Mouse (Mus musculus): Measurements from ENCODE around the gene Wdfy1. TPM values are rescaled to one million over a fixed set of nuclear protein-coding genes. Genes with fewer than 3 reads are reported as not detected.

Gene Wdfy1
- total and polyA plus RNA-seq, 3 experiments = 30.7 to 76.7 (median 57.1) TPM

DNA sequence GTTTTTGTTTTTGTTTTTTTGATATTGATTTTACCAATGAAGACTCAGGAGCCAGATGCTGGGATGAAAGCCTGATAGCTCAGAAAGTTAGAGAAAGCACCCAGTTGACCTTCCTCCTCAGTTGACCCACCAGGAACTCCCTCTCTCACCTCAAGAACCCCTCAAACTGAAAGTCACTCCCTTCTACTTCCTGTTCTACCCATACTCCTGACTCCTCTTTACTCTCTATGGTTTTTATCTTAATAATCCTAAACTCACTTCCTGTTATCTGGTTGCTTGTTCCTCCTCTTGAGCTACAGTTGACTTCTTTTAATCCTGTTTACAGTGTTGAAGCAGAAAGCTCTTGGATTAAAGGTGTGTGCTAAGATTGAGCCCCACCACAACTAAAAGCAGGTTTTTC lies 91.9 kb downstream of the Wdfy1 start:
- ATAC-seq (ENCODE audit: extremely low read depth, insufficient number of reproducible peaks, low FRiP score, poor library complexity, severe bottlenecking) (peak; percentile 63), DNase-seq (ENCODE audit: low spot score) (peak; percentile 56)
- no peaks in the 10 kb centered on the region for H3K9me3 ChIP-seq (replicated peaks)
- TF ChIP-seq CTCF (IDR thresholded peaks at IDR 0.05; ENCODE audit: low read depth, low read length) (no peak), TAL1 (conservative IDR thresholded peaks at IDR 0.05; ENCODE audit: low read depth, low read length) (no peak), GATA1 (IDR thresholded peaks at IDR 0.05; ENCODE audit: borderline replicate concordance, low read length) (no peak), POLR2AphosphoS5 (IDR thresholded peaks at IDR 0.05; ENCODE audit: insufficient replicate concordance, low read depth, low read length) (no peak)
- H3K4me1 ChIP-seq (ENCODE audit: insufficient read depth, low read depth, low read length) = peaks cover 41% of the 10 kb centered on the region
- H3K27me3 ChIP-seq (ENCODE audit: insufficient read depth, low read length) = peaks cover 9% of the 10 kb centered on the region; the same call in 1 of the 2 replicates
- H3K4me3 ChIP-seq (ENCODE audit: low read depth, low read length) = no peak overlapping the region; the same call in 1 of the 2 replicates
- H3K36me3 ChIP-seq (replicated peaks) = no peaks in the 10 kb centered on the region

DNA sequence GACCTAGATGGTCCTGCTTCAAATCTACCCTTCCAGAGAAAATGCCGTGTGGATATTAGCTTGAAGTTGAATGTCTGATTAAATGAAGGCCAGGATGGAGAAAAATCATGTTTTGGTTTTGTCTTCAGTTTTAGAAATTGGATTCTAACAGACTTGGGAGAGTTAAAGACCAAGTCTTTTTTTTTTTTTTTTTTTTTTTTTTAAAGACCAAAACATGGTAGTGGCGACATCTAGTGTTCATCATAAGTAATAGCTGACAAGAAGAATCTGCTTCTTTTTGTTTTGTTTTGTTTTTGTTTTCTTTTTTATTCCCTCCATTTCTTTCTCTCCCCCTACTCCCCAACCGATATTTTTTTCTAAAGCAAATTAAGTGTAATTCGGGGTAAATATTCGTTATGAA lies 93.0 kb downstream of the Wdfy1 start:
- Histone ChIP-seq H3K27me3 (ENCODE audit: insufficient read depth, low read length) (peaks cover 11% of the 10 kb centered on the region; the same call in 1 of the 2 replicates), H3K9me3 (replicated peaks) (no peaks in the 10 kb centered on the region), H3K36me3 (replicated peaks) (no peaks in the 10 kb centered on the region), H3K4me1 (ENCODE audit: insufficient read depth, low read depth, low read length) (peaks cover 48% of the 10 kb centered on the region), H3K4me3 (ENCODE audit: low read depth, low read length) (no peak overlapping the region)
- TF ChIP-seq GATA2 (IDR thresholded peaks at IDR 0.05; ENCODE audit: borderline replicate concordance, low read depth, low read length) (no peak), GATA1 (IDR thresholded peaks at IDR 0.05; ENCODE audit: borderline replicate concordance, low read length) (no peak), POLR2AphosphoS5 (IDR thresholded peaks at IDR 0.05; ENCODE audit: insufficient replicate concordance, low read depth, low read length) (no peak), CTCF (IDR thresholded peaks at IDR 0.05; ENCODE audit: low read depth, low read length) (no peak), TAL1 (conservative IDR thresholded peaks at IDR 0.05; ENCODE audit: low read depth, low read length) (no peak)
- DNase-seq (ENCODE audit: low spot score) (no peak), ATAC-seq (ENCODE audit: extremely low read depth, insufficient number of reproducible peaks, low FRiP score, poor library complexity, severe bottlenecking) (no peak)

DNA sequence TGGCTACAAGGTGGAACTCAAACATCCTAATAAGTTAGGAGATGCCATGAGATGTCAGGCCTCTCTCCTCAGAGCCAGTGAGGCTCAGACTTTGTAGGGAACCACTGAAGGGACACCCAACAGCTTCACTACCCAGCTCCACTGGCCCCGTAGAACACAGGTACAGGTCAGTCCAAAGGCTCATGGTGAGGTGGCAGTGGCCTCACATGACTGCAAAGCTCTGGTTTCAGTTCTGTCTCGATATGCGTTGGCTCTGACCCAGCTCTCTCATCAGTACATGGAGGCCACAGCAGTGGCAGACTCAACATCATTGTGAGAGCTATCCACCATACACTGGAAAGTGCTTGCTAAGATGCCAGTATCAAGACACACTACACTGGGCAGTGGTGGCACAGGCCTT lies 95.2 kb downstream of the Wdfy1 start:
- Histone ChIP-seq H3K27me3 (ENCODE audit: insufficient read depth, low read length) (peaks cover 11% of the 10 kb centered on the region; the same call in 1 of the 2 replicates), H3K36me3 (replicated peaks) (no peaks in the 10 kb centered on the region), H3K4me1 (ENCODE audit: insufficient read depth, low read depth, low read length) (peaks cover 36% of the 10 kb centered on the region), H3K9me3 (replicated peaks) (no peaks in the 10 kb centered on the region), H3K4me3 (ENCODE audit: low read depth, low read length) (no peak overlapping the region)
- DNase-seq (ENCODE audit: low spot score) (no peak), ATAC-seq (ENCODE audit: extremely low read depth, insufficient number of reproducible peaks, low FRiP score, poor library complexity, severe bottlenecking) (no peak)
- TF ChIP-seq GATA1 (IDR thresholded peaks at IDR 0.05; ENCODE audit: borderline replicate concordance, low read length) = no peak
- no peak for TF ChIP-seq CTCF (IDR thresholded peaks at IDR 0.05; ENCODE audit: low read depth, low read length)
- TF ChIP-seq GATA2 (IDR thresholded peaks at IDR 0.05; ENCODE audit: borderline replicate concordance, low read depth, low read length) = no peak
- TF ChIP-seq POLR2AphosphoS5 (IDR thresholded peaks at IDR 0.05; ENCODE audit: insufficient replicate concordance, low read depth, low read length) = no peak
- no peak for TF ChIP-seq TAL1 (conservative IDR thresholded peaks at IDR 0.05; ENCODE audit: low read depth, low read length)

DNA sequence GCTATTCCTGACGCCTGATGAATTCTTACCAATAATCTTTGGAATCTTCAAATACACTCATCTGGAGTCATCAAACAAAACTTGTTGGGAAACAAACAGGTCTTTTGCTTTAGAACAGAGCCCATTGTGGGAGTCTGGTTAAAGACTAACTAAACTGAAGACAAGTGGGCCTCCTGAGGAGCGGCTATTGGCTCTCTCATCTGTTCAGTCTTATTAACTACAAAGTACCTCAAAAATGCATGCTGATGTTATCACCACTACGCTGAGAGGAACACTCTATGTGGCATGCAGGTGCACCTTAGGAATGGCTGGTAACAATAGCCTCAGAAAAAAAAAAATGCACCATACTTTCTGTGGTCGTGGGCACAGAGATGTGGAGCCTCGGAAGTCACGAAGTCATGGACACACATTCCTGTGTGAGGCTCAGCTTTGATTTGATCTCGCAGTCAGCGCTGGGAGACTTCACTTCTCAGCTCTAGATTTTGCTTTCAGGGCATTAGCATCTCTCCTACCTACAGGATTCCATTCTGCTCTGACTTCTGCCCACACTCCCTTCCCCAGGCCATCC lies 97.7 kb downstream of the Wdfy1 start:
- Histone ChIP-seq H3K9me3 (replicated peaks) (no peaks in the 10 kb centered on the region), H3K36me3 (replicated peaks) (no peaks in the 10 kb centered on the region), H3K27me3 (ENCODE audit: insufficient read depth, low read length) (peaks cover 11% of the 10 kb centered on the region), H3K4me1 (ENCODE audit: insufficient read depth, low read depth, low read length) (peaks cover 17% of the 10 kb centered on the region), H3K4me3 (ENCODE audit: low read depth, low read length) (no peak overlapping the region)
- no peak for TF ChIP-seq GATA2 (IDR thresholded peaks at IDR 0.05; ENCODE audit: borderline replicate concordance, low read depth, low read length)
- TF ChIP-seq GATA1 (IDR thresholded peaks at IDR 0.05; ENCODE audit: borderline replicate concordance, low read length) = no peak
- TF ChIP-seq POLR2AphosphoS5 (IDR thresholded peaks at IDR 0.05; ENCODE audit: insufficient replicate concordance, low read depth, low read length) = no peak
- TF ChIP-seq TAL1 (conservative IDR thresholded peaks at IDR 0.05; ENCODE audit: low read depth, low read length) = no peak
- TF ChIP-seq CTCF (IDR thresholded peaks at IDR 0.05; ENCODE audit: low read depth, low read length) = no peak
- DNase-seq (ENCODE audit: low spot score) (no peak), ATAC-seq (ENCODE audit: extremely low read depth, insufficient number of reproducible peaks, low FRiP score, poor library complexity, severe bottlenecking) (no peak)

DNA sequence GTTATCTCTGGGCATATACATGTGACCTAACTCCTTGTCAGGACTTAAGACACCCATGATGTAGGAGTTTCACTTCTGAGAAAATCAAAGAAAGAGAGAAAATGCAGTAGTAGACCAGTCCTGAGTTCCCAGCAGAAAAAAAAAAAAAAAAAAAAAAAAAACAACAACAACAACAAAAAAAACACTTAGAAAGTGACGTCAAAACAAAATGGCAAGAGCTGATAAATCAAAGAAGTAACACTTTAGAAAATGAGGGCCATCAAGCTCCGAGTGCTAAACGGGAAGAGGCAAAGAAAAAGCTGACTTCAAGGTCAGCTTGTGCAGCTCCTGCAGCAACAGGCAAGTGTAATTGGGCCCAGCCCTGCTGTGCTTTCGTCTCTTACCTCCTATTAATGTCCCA lies 100.2 kb downstream of the Wdfy1 start:
- DNase-seq (ENCODE audit: low spot score) (no peak), ATAC-seq (ENCODE audit: extremely low read depth, insufficient number of reproducible peaks, low FRiP score, poor library complexity, severe bottlenecking) (no peak)
- TF ChIP-seq GATA2 (IDR thresholded peaks at IDR 0.05; ENCODE audit: borderline replicate concordance, low read depth, low read length) = no peak
- no peak for TF ChIP-seq POLR2AphosphoS5 (IDR thresholded peaks at IDR 0.05; ENCODE audit: insufficient replicate concordance, low read depth, low read length)
- TF ChIP-seq CTCF (IDR thresholded peaks at IDR 0.05; ENCODE audit: low read depth, low read length) = no peak
- TF ChIP-seq TAL1 (conservative IDR thresholded peaks at IDR 0.05; ENCODE audit: low read depth, low read length) = no peak
- TF ChIP-seq GATA1 (IDR thresholded peaks at IDR 0.05; ENCODE audit: borderline replicate concordance, low read length) = no peak
- H3K9me3 ChIP-seq (replicated peaks) = peaks cover 2% of the 10 kb centered on the region; the same call in 1 of the 2 replicates
- no peaks in the 10 kb centered on the region for H3K36me3 ChIP-seq (replicated peaks)
- H3K4me3 ChIP-seq (ENCODE audit: low read depth, low read length) = no peak overlapping the region
- H3K4me1 ChIP-seq (ENCODE audit: insufficient read depth, low read depth, low read length) = peaks cover 18% of the 10 kb centered on the region
- peaks cover 17% of the 10 kb centered on the region for H3K27me3 ChIP-seq (ENCODE audit: insufficient read depth, low read length)

GRCm38 (mm10) chr1:79671543-79672337 lies 104.2 kb downstream of the Wdfy1 start, which contains the start of gene Ap1s3:
TSS of gene Ap1s3 (minus strand) at chr1:79671972.
- peaks cover 11% of the 10 kb centered on the region for H3K27me3 ChIP-seq (ENCODE audit: insufficient read depth, low read length)
- peak; percentile 84 for ATAC-seq (ENCODE audit: extremely low read depth, insufficient number of reproducible peaks, low FRiP score, poor library complexity, severe bottlenecking)

More at GRCm38 (mm10) chr1:79671543-79672337, 104.2 kb downstream of the Wdfy1 start, which contains the start of gene Ap1s3:
- peaks cover 2% of the 10 kb centered on the region; the same call in 1 of the 2 replicates for H3K9me3 ChIP-seq (replicated peaks)
- no peaks in the 10 kb centered on the region for H3K36me3 ChIP-seq (replicated peaks)
- peak; percentile 29 for DNase-seq (ENCODE audit: low spot score)
- no peak for TF ChIP-seq GATA2 (IDR thresholded peaks at IDR 0.05; ENCODE audit: borderline replicate concordance, low read depth, low read length)
- no peak for TF ChIP-seq TAL1 (conservative IDR thresholded peaks at IDR 0.05; ENCODE audit: low read depth, low read length)
- TF ChIP-seq GATA1 (IDR thresholded peaks at IDR 0.05; ENCODE audit: borderline replicate concordance, low read length) = no peak
- no peak for TF ChIP-seq POLR2AphosphoS5 (IDR thresholded peaks at IDR 0.05; ENCODE audit: insufficient replicate concordance, low read depth, low read length)
- TF ChIP-seq CTCF (IDR thresholded peaks at IDR 0.05; ENCODE audit: low read depth, low read length) = no peak
- peak within 1 kb of the TSS; percentile 74 for H3K4me3 ChIP-seq (ENCODE audit: low read depth, low read length)
- peaks cover 20% of the 10 kb centered on the region for H3K4me1 ChIP-seq (ENCODE audit: insufficient read depth, low read depth, low read length)
